Mouse (Mus musculus): ENCODE results near the gene Cstad.

GRCm38 (mm10) chr2:30642810-30643209 is 48.0 kb downstream of the Cstad start:
- TF ChIP-seq POLR2A (IDR thresholded peaks at IDR 0.05; ENCODE audit: borderline replicate concordance, control insufficient read depth, low read depth, low read length) = no peak
- no peak for TF ChIP-seq CTCF (IDR thresholded peaks at IDR 0.05; ENCODE audit: control insufficient read depth, insufficient read depth, low read length)

Data from bone marrow, adult 2 months (tissue).